Mouse (Mus musculus) liver, adult 2 months (tissue): ENCODE measurements around the gene Arhgap10.

Experiments used
- CTCF ChIP-seq: fragments of 200-500 bp; IDR thresholded peaks from 2 replicates; pipeline ENCODE4 v1.5.1; 2011; ENCODE audit warnings: low read depth, low read length, control low read depth
- POLR2A ChIP-seq: fragments of 200-500 bp; IDR thresholded peaks from 2 replicates; pipeline ENCODE4 v1.6.1; 2011; ENCODE audit warnings: low read length, control low read depth; ENCODE audit not compliant: insufficient read depth; ENCODE audit errors: extremely low read depth

GRCm38 (mm10) chr8:77275571-77275970 is 242.2 kb downstream of the Arhgap10 start:
- TF ChIP-seq CTCF (no peak), POLR2A (no peak)
